Mouse (Mus musculus): ENCODE results near the gene Gpc3. TPM values are rescaled to one million over a fixed set of nuclear protein-coding genes. Genes with fewer than 3 reads are reported as not detected.
"Not testable (repeated sequence)": the region's sequence is repeated elsewhere in the genome, so short reads cannot be mapped to it uniquely, and the experiment has no call there.

The Gpc3 gene
- polyA plus RNA-seq, 1 experiment from 2014 or later, result 231 TPM

DNA sequence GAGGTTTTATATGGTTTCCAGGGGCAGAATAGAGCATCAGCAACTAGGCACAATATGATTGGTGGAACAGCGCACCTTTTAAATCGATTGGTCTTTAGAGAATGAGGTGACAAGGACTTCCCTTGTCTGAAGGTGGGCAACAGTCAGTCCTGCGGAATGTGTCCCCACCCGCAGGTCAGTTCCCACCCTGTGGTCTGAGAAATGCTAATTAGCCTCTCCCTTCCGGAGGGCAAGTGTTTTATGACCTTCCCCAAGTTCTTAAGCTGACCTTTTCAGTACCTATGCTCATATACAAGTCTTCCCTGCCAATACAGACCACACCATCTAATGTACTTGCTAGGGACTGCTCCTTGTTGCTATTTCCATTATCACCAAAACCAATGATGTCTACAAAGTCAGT, 263.1 kb downstream of the Gpc3 start:
- not testable (repeated sequence) for H3K4me3 ChIP-seq (replicated peaks); H3K36me3 ChIP-seq; H3K27me3 ChIP-seq; H3K9me3 ChIP-seq (replicated peaks); H3K27ac ChIP-seq; H3K4me1 ChIP-seq (replicated peaks); DNase-seq; H3K9ac ChIP-seq; ATAC-seq (ENCODE audit: low read depth); H3K4me2 ChIP-seq
- 55% methylated on average over 5 of the region's 5 CpGs for WGBS (ENCODE audit: insufficient replicate concordance)

DNA sequence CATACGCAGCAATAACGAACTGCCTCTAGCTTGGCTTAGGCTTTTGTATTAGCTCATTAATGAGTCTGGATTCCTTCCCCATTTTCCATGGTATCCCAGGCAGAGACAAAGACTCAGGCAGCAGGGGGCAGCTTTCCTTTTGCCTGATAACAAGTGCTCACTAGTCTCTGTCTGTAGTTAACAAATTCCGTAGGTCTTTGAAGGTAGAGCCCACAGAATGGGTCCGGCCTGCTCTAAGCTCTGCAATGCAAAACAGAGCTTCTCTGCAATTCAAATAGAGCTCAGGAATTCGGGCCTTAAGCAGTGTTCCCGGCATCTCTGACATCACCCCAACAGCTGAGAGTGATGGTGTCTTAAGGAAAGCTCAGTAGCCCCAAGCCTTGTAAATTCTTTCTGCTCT, 265.0 kb downstream of the Gpc3 start:
- Histone ChIP-seq H3K27me3 (no peaks in the 10 kb centered on the region), H3K4me1 (replicated peaks) (no peaks in the 10 kb centered on the region), H3K9me3 (replicated peaks) (no peaks in the 10 kb centered on the region), H3K36me3 (no peaks in the 10 kb centered on the region), H3K27ac (no peak overlapping the region), H3K4me3 (replicated peaks) (no peak overlapping the region), H3K9ac (no peak overlapping the region), H3K4me2 (no peak overlapping the region)
- DNase-seq (no peak), ATAC-seq (ENCODE audit: low read depth) (no peak)
- WGBS (ENCODE audit: insufficient replicate concordance), result 59% methylated on average over 6 of the region's 6 CpGs

DNA sequence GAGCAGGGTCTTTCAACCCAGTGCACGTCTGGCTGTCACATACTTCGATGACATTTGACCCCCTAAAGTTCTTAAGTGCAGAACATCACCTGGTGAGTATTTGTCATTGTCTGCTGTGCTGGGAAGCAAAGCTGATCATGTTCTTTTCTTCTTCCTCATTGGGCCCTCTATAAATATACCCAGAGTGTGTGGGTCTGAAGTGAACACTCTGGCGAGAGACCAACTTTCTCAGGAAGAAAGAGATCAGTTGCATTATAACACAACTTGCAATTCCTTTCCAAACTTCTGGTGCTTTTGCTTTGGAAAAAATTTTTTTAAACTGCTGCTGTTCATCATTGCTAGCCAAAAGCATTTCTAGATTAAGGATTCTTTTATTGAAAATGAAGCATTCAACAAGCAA, 269.7 kb downstream of the Gpc3 start:
- H3K27me3 ChIP-seq, result no peaks in the 10 kb centered on the region
- ATAC-seq (ENCODE audit: low read depth), result no peak
- no peak overlapping the region for H3K9ac ChIP-seq
- H3K4me3 ChIP-seq (replicated peaks), result no peak overlapping the region
- no peak overlapping the region for H3K4me2 ChIP-seq
- 58% methylated on average over 3 of the region's 3 CpGs for WGBS (ENCODE audit: insufficient replicate concordance)
- no peaks in the 10 kb centered on the region for H3K9me3 ChIP-seq (replicated peaks)
- H3K36me3 ChIP-seq, result no peaks in the 10 kb centered on the region
- no peaks in the 10 kb centered on the region for H3K4me1 ChIP-seq (replicated peaks)
- H3K27ac ChIP-seq, result no peak overlapping the region
- DNase-seq, result no peak

DNA sequence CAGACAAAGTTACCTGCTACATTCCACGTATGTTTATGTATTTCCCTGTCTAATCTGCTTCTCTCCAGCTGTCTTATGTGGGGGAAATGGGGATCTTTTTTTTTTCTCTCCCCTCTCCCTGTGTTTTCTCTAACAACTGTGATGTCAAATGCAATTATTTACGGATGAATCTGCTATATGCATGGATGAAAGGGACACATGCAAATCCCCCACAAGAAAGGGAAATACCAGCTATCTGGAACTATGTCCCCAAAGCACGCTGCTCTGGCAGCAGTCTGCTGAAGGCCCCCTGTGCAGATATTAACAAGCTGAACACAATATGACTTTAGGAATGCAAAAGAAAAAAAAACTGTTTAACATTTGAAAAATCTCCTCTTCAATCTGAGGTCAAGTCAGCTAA, 273.5 kb downstream of the Gpc3 start:
- no peak overlapping the region for H3K4me3 ChIP-seq (replicated peaks)
- no peak overlapping the region for H3K9ac ChIP-seq
- no peak overlapping the region for H3K4me2 ChIP-seq
- H3K27ac ChIP-seq, result no peak overlapping the region
- DNase-seq (no peak), ATAC-seq (ENCODE audit: low read depth) (no peak)
- WGBS (ENCODE audit: insufficient replicate concordance), result 55% methylated on average over 3 of the region's 3 CpGs
- H3K36me3 ChIP-seq, result no peaks in the 10 kb centered on the region
- no peaks in the 10 kb centered on the region for H3K27me3 ChIP-seq
- no peaks in the 10 kb centered on the region for H3K4me1 ChIP-seq (replicated peaks)
- no peaks in the 10 kb centered on the region for H3K9me3 ChIP-seq (replicated peaks)

DNA sequence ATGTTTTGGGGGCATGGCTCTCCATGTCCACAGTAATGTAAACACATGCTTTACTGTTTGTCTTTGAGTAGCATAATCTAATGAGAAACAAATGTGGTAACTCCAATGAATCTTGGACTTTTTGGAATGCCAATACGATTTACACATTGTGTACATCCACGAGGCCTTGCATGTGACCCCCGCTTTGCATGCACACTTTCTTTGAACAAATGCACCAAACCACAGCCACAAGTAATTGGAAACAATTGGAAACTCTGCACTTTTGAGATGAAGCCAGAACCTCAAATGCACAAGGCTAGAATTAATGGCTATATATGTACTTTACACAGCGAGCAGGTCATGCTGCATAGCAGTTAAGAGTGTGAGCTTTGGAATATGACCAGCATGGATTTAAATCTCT, 292.0 kb downstream of the Gpc3 start:
- Histone ChIP-seq H3K27me3 (no peaks in the 10 kb centered on the region), H3K4me1 (replicated peaks) (no peaks in the 10 kb centered on the region), H3K27ac (no peak overlapping the region), H3K9ac (no peak overlapping the region), H3K4me3 (replicated peaks) (no peak overlapping the region), H3K4me2 (no peak overlapping the region), H3K36me3 (no peaks in the 10 kb centered on the region), H3K9me3 (replicated peaks) (no peaks in the 10 kb centered on the region)
- no peak for ATAC-seq (ENCODE audit: low read depth)
- DNase-seq, result no peak
- 76% methylated on average over 4 of the region's 4 CpGs for whole genome bisulfite sequencing (ENCODE audit: insufficient replicate concordance)

DNA sequence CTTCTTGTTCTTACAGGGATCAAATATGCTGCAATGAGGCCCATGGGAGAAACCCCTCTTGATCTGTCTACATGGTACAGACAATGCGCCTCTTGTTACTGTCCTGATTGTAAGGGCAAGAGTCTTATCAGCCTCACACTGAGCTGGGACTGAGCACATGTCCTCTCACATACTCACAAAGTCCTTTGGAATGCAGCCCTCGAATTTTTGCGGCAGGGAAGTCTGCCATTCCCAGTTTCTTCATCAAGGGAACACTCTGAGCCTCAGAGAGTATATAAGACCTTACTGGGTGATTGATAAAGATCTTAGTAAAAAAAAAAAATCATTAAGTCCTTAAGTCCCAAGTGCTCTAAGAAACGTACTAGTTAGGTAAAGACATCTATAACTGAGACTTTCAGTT, 293.1 kb downstream of the Gpc3 start:
- no peak for DNase-seq
- Histone ChIP-seq H3K27me3 (no peaks in the 10 kb centered on the region), H3K27ac (no peak overlapping the region), H3K36me3 (no peaks in the 10 kb centered on the region), H3K4me3 (replicated peaks) (no peak overlapping the region), H3K9me3 (replicated peaks) (no peaks in the 10 kb centered on the region), H3K9ac (no peak overlapping the region), H3K4me2 (no peak overlapping the region), H3K4me1 (replicated peaks) (no peaks in the 10 kb centered on the region)
- 61% methylated on average over 4 of the region's 4 CpGs for WGBS (ENCODE audit: insufficient replicate concordance)
- ATAC-seq (ENCODE audit: low read depth), result no peak

DNA sequence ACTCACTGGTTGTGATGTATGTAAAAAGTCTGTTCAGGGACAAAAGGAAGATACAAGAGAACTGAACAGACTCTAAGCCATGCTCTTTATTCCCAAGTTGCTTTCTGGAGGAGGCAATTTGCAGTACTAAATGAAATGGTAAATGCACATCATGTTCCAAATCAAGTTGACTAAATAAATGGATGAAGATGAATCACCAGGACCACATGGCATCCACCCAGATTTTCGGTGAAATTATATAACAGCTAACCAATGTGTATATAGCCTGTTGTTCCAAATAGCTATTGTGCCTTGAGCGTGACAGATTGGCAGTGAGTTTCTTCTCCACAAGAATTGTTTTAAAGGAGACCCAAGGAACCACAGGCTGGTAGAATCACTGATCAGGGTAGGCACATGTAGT, 302.8 kb downstream of the Gpc3 start:
- Histone ChIP-seq H3K36me3 (no peaks in the 10 kb centered on the region), H3K27ac (no peak overlapping the region), H3K9ac (no peak overlapping the region), H3K4me1 (replicated peaks) (no peaks in the 10 kb centered on the region), H3K9me3 (replicated peaks) (no peaks in the 10 kb centered on the region), H3K4me3 (replicated peaks) (no peak overlapping the region), H3K27me3 (no peaks in the 10 kb centered on the region), H3K4me2 (no peak overlapping the region)
- 65% methylated on average over 2 of the region's 2 CpGs for WGBS (ENCODE audit: insufficient replicate concordance)
- ATAC-seq (ENCODE audit: low read depth) (no peak), DNase-seq (no peak)

DNA sequence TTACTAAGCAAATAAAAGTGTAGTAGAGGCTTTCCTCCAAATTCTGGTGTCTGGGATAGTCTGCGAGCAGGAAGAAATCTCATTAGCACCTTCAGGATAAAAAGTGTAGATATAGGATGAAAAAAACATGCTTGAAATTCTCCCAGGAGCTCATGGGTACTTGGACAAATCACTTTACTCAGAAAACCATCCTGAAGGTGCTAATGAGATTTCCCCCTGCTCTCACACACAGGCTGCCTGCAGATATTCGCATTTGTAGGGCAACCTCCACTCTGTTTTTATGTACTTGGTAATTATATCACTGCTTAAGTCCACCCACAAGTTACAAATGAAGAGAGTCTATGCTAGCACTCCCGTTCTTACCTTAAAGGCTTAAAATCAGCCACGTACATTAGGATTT, 308.5 kb downstream of the Gpc3 start:
- no peak for ATAC-seq (ENCODE audit: low read depth)
- H3K4me3 ChIP-seq (replicated peaks), result no peak overlapping the region
- H3K4me1 ChIP-seq (replicated peaks), result no peaks in the 10 kb centered on the region
- DNase-seq, result no peak
- no peak overlapping the region for H3K27ac ChIP-seq
- no peaks in the 10 kb centered on the region for H3K27me3 ChIP-seq
- no peak overlapping the region for H3K4me2 ChIP-seq
- WGBS (ENCODE audit: insufficient replicate concordance), result 63% methylated on average over 4 of the region's 4 CpGs
- no peaks in the 10 kb centered on the region for H3K36me3 ChIP-seq
- H3K9ac ChIP-seq, result no peak overlapping the region
- no peaks in the 10 kb centered on the region for H3K9me3 ChIP-seq (replicated peaks)

DNA sequence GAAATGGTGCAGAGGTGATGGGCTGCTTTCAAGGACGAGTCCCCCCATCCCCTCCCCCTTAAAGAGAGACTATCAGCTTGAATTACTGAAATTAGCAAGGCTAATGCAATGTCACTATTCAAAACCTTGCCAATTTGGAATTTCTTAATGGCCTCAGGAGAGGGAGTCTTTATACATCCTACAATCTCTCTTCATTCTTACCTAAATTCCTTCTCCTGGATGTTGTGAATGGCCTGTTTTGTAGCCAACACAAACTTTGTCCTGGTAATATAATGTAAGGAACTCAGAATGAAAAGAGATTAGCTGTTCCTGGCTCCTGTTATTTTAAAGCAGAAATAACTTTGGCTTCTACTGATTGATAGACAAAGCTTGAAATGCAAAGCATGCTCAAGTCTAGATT, 325.0 kb downstream of the Gpc3 start:
- no peaks in the 10 kb centered on the region for H3K36me3 ChIP-seq
- H3K9ac ChIP-seq, result no peak overlapping the region
- H3K4me1 ChIP-seq (replicated peaks), result no peaks in the 10 kb centered on the region
- no peak overlapping the region for H3K4me3 ChIP-seq (replicated peaks)
- no peak overlapping the region for H3K4me2 ChIP-seq
- H3K27ac ChIP-seq, result no peak overlapping the region
- no peak for ATAC-seq (ENCODE audit: low read depth)
- no peaks in the 10 kb centered on the region for H3K9me3 ChIP-seq (replicated peaks)
- no peaks in the 10 kb centered on the region for H3K27me3 ChIP-seq
- WGBS (ENCODE audit: insufficient replicate concordance), result 29% methylated on average over 1 of the region's 1 CpGs
- no peak for DNase-seq

DNA sequence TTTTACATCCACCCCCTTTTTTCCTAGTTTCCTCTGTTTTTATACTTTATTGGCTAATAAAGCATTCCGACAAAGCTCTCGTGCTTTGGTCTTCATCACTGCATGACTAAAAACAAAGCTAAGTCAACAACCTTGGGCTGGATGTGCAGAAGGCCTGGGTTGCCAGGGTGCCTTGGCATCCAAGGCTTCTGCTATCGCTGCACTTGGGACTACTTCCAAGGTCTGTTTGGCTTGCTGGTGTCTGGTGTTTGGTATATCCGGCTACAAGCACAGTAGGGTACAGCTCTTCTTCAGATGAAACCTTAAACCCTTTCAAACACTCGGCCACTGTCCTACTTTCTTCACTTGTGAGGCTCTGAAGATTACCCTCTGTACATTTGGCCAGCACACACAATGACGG, 325.8 kb downstream of the Gpc3 start:
- Histone ChIP-seq H3K9ac (no peak overlapping the region), H3K27me3 (no peaks in the 10 kb centered on the region), H3K4me1 (replicated peaks) (no peaks in the 10 kb centered on the region), H3K36me3 (no peaks in the 10 kb centered on the region), H3K4me2 (no peak overlapping the region), H3K9me3 (replicated peaks) (no peaks in the 10 kb centered on the region), H3K27ac (no peak overlapping the region), H3K4me3 (replicated peaks) (no peak overlapping the region)
- DNase-seq (no peak), ATAC-seq (ENCODE audit: low read depth) (no peak)
- WGBS (ENCODE audit: insufficient replicate concordance), result 63% methylated on average over 6 of the region's 6 CpGs

DNA sequence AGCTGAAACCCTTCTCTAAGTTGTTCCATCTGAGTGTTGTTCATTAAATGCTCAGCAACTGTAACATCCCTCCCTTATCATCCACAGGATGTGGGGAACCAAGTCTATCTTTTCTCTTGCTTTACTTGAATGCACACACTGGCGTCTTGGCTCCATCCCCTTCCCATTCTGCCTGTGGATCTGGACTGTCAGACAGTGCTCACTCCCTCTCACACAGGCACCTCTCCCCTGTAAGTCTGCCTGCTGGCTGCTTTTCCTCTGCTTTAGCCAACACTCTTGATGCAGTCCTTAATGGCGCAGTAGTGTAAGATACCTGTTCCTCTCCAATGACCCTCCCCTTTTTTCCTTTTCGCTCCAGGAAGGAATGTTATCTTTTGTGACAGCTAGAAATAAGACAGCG, 331.7 kb downstream of the Gpc3 start:
- H3K9me3 ChIP-seq (replicated peaks), result no peaks in the 10 kb centered on the region
- H3K27ac ChIP-seq, result no peak overlapping the region
- no peak overlapping the region for H3K4me3 ChIP-seq (replicated peaks)
- H3K4me1 ChIP-seq (replicated peaks), result no peaks in the 10 kb centered on the region
- 51% methylated on average over 4 of the region's 4 CpGs for WGBS (ENCODE audit: insufficient replicate concordance)
- no peak for DNase-seq
- no peak for ATAC-seq (ENCODE audit: low read depth)
- no peaks in the 10 kb centered on the region for H3K27me3 ChIP-seq
- no peaks in the 10 kb centered on the region for H3K36me3 ChIP-seq
- H3K4me2 ChIP-seq, result no peak overlapping the region
- H3K9ac ChIP-seq, result no peak overlapping the region

DNA sequence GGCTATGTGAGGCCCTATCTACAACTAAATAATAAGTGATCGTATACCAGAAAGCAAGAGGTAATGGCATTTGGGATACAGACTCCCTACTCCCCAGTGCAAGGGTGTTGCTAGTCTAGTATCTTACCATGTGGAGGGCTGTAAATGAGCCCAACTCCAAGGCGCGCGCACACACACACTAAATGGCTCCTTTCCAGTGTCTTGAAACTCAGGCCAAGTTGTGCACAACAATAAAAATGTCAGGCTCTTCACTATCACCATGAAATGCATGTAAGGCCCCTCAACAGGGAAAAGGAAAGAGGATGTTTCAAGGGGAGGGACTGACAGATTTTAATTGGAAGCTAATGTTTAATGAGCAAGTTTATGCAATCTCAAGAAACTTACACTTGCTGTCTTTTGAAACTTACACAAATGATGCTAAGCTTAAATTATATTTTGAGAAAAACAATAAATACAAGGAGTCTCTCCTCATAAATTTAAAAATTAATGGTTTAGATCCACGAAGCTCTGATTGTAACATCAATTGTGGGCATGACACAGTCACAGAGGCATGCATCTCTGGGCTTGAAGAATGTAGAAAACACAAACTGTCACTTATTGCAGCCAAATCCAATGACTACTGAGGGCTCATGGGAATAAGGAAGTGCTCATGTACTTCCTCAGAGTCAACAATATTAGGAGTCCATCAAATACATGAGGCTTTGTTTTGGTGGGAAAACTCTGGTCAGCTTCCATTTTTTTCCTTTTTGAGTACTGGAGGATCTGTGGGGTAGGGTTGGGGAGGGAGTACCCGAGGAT, 332.4 kb downstream of the Gpc3 start:
- H3K4me1 ChIP-seq (replicated peaks), result no peaks in the 10 kb centered on the region
- no peaks in the 10 kb centered on the region for H3K36me3 ChIP-seq
- no peaks in the 10 kb centered on the region for H3K27me3 ChIP-seq
- no peak for DNase-seq
- no peak for ATAC-seq (ENCODE audit: low read depth)
- WGBS (ENCODE audit: insufficient replicate concordance), result 79% methylated on average over 6 of the region's 6 CpGs
- H3K4me2 ChIP-seq, result no peak overlapping the region
- no peaks in the 10 kb centered on the region for H3K9me3 ChIP-seq (replicated peaks)
- no peak overlapping the region for H3K9ac ChIP-seq
- no peak overlapping the region for H3K27ac ChIP-seq
- H3K4me3 ChIP-seq (replicated peaks), result no peak overlapping the region
